Mouse (Mus musculus) spleen, adult 2 months (tissue): ENCODE results near the gene Arpc1b. TPM values are rescaled to one million over a fixed set of nuclear protein-coding genes. Genes with fewer than 3 reads are reported as not detected.
A peak's percentile ranks its signal among the peaks of the same experiment; 100 is the strongest.

Source experiments
- DNase-seq, 2 experiments: peaks; one replicate each; pipeline versions ENCODE4 v3.0.0 to v3.0.0-alpha.2; 2012 to 2021; ENCODE audit warnings: low spot score in 2 of 2, low read depth in 1 of 2
- H3K27ac ChIP-seq: fragments of 200-500 bp; 2 replicates; pipeline ENCODE4 v1.5.1; 2012; ENCODE audit warnings: low read length, inconsistent platforms; ENCODE audit not compliant: insufficient read depth
- H3K27me3 ChIP-seq: fragments of 200-500 bp; 2 replicates; pipeline ENCODE4 v1.6.1; 2012; ENCODE audit warnings: mild to moderate bottlenecking, moderate library complexity, low read length, inconsistent platforms; ENCODE audit not compliant: control insufficient read depth, insufficient read depth
- H3K36me3 ChIP-seq: fragments of 200-500 bp; 2 replicates; pipeline ENCODE4 v1.6.1; 2012; ENCODE audit warnings: mild to moderate bottlenecking, low read length, inconsistent platforms; ENCODE audit not compliant: control insufficient read depth, insufficient read depth
- H3K4me1 ChIP-seq: fragments of 200-500 bp; 2 replicates; pipeline ENCODE4 v1.6.1; 2011; ENCODE audit warnings: inconsistent platforms; ENCODE audit not compliant: control insufficient read depth, insufficient read depth, insufficient read length
- H3K4me3 ChIP-seq: fragments of 200-500 bp; 2 replicates; pipeline ENCODE4 v1.5.1; 2011; ENCODE audit warnings: mild to moderate bottlenecking, inconsistent platforms; ENCODE audit not compliant: insufficient read depth, insufficient read length; ENCODE audit errors: extremely low read depth
- CTCF ChIP-seq: fragments of 200-500 bp; IDR thresholded peaks from 2 replicates; pipeline ENCODE4 v1.5.1; 2011; ENCODE audit warnings: mild to moderate bottlenecking, inconsistent platforms; ENCODE audit not compliant: insufficient read depth, insufficient read length, insufficient replicate concordance; ENCODE audit errors: extremely low read depth
- POLR2A ChIP-seq: fragments of 200-500 bp; IDR thresholded peaks from 2 replicates; pipeline ENCODE4 v1.6.1; 2011; ENCODE audit warnings: low read depth, low read length, inconsistent platforms
- WGBS: fragments of 180-500 bp; shearing (Covaris S2); methylation state at CpG from one replicate; pipeline ENCODE4 v1.1.7; 2018; 5-methylcytosine and 5-hydroxymethylcytosine counted together
- polyA plus RNA-seq: library from polyadenylated mRNA; depleted of rRNA; stranded (reverse); fragments of >200 nt; gene quantifications from 2 replicates; pipeline ENCODE4 v1.2.3, GENCODE M21; 2012

Arpc1b gene
- polyA plus RNA-seq, 1 experiment = 780 TPM

GRCm38 (mm10) chr5:145112566-145112965 is 1.4 kb upstream of the Arpc1b start:
- no peak for DNase-seq
- H3K27ac ChIP-seq = no peak overlapping the region
- H3K4me3 ChIP-seq = no peak overlapping the region
- peaks cover 11% of the 10 kb centered on the region; the same call in 1 of the 2 replicates for H3K4me1 ChIP-seq
- peaks cover 16% of the 10 kb centered on the region for H3K36me3 ChIP-seq
- no peaks in the 10 kb centered on the region for H3K27me3 ChIP-seq
- 87% methylated on average over 8 of the region's 8 CpGs for WGBS
- no peak for TF ChIP-seq CTCF
- TF ChIP-seq POLR2A = no peak

- DNase-seq = no peak
- Histone ChIP-seq H3K4me3 (peak overlapping the region; percentile 99; the same call in 1 of the 2 replicates), H3K27ac (no peak overlapping the region; the same call in 1 of the 2 replicates), H3K4me1 (peaks cover 12% of the 10 kb centered on the region; the same call in 1 of the 2 replicates), H3K27me3 (no peaks in the 10 kb centered on the region), H3K36me3 (peaks cover 18% of the 10 kb centered on the region)
- WGBS = 24% methylated on average over 2 of the region's 2 CpGs
- TF ChIP-seq POLR2A = no peak
- no peak for TF ChIP-seq CTCF
Observed at GRCm38 (mm10) chr5:145113416-145113815, 599 bp upstream of the Arpc1b start.

GRCm38 (mm10) chr5:145114606-145115473 is 825 bp downstream of the Arpc1b start:
- Histone ChIP-seq H3K4me3 (peak overlapping the region; percentile 99), H3K36me3 (peaks cover 10% of the 10 kb centered on the region), H3K4me1 (peaks cover 14% of the 10 kb centered on the region; the same call in 1 of the 2 replicates), H3K27me3 (no peaks in the 10 kb centered on the region), H3K27ac (peak overlapping the region; percentile 92)
- DNase-seq = peak in 1 of 2 experiments; percentile 77
- TF ChIP-seq POLR2A (peak; percentile 67), CTCF (no peak)
- 4% methylated on average over 40 of the region's 40 CpGs for WGBS

- no peak for DNase-seq
- TF ChIP-seq CTCF = no peak
- no peak for TF ChIP-seq POLR2A
Observed at GRCm38 (mm10) chr5:145115736-145116135, 1.7 kb downstream of the Arpc1b start.

GRCm38 (mm10) chr5:145116316-145116715 is 2.3 kb downstream of the Arpc1b start:
- H3K4me3 ChIP-seq = peak overlapping the region; percentile 45; the same call in 1 of the 2 replicates
- no peak for TF ChIP-seq CTCF
- TF ChIP-seq POLR2A = no peak

More at GRCm38 (mm10) chr5:145115736-145116135, 1.7 kb downstream of the Arpc1b start:
- 53% methylated on average over 5 of the region's 5 CpGs for WGBS
- Histone ChIP-seq H3K36me3 (peaks cover 11% of the 10 kb centered on the region), H3K4me3 (peak overlapping the region; percentile 42; the same call in 1 of the 2 replicates), H3K27ac (peak overlapping the region; percentile 89), H3K27me3 (no peaks in the 10 kb centered on the region), H3K4me1 (peaks cover 14% of the 10 kb centered on the region; the same call in 1 of the 2 replicates)

GRCm38 (mm10) chr5:145116916-145117315 is 2.9 kb downstream of the Arpc1b start:
- Histone ChIP-seq H3K36me3 (peaks cover 15% of the 10 kb centered on the region), H3K4me1 (peaks cover 14% of the 10 kb centered on the region; the same call in 1 of the 2 replicates), H3K27ac (peak overlapping the region; percentile 89), H3K4me3 (peak overlapping the region; percentile 45; the same call in 1 of the 2 replicates), H3K27me3 (no peaks in the 10 kb centered on the region)
- WGBS = 58% methylated on average over 10 of the region's 10 CpGs
- no peak for TF ChIP-seq POLR2A
- peak; percentile 50; the same call in 1 of the 2 replicates for TF ChIP-seq CTCF
- DNase-seq = peak in 1 of 2 experiments; percentile 57

More at GRCm38 (mm10) chr5:145116316-145116715, 2.3 kb downstream of the Arpc1b start:
- no peaks in the 10 kb centered on the region for H3K27me3 ChIP-seq
- DNase-seq = peak; percentile 52 to 55
- peak overlapping the region; percentile 89 for H3K27ac ChIP-seq
- H3K4me1 ChIP-seq = peaks cover 14% of the 10 kb centered on the region; the same call in 1 of the 2 replicates
- 0% methylated on average over 4 of the region's 4 CpGs for WGBS
- H3K36me3 ChIP-seq = peaks cover 11% of the 10 kb centered on the region
